Mouse (Mus musculus): ENCODE data around the gene Dusp3. TPM values are rescaled to one million over a fixed set of nuclear protein-coding genes. Genes with fewer than 3 reads are reported as not detected.

Gene Dusp3
- total and polyA plus RNA-seq, 3 experiments: 18.4 to 35.5 (median 29.8) TPM

DNA sequence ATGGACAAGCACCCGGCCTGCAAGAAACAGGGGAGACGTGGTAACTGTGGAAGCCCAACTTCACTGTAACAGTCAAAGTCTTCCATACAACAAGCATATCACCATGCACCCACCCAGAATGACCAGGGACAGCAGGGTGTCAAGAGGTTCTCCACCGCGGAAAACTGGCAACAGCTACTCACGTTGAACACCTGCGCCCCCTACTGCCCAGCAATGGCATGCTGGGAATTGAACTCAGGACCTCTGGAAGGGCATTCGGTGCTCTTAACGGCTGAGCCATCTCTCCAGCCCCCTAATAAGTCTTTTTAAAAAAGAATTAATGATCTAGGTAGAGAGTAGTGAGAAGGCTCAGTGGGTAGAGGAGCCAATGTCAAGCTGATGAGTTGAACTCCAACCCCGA is 11.9 kb downstream of the Dusp3 start:
- Histone ChIP-seq H3K36me3 (ENCODE audit: control insufficient read depth in 1 of 2, insufficient read depth in 2 of 2, low read length in 2 of 2) (no peaks in the 10 kb centered on the region), H3K4me1 (ENCODE audit: control insufficient read depth in 1 of 2, insufficient read depth in 2 of 2, low read length in 2 of 2) (no peaks in the 10 kb centered on the region), H3K27me3 (ENCODE audit: control insufficient read depth in 1 of 2, insufficient read depth in 2 of 2, low read length in 2 of 2) (no peaks in the 10 kb centered on the region), H3K9ac (ENCODE audit: control insufficient read depth, low read depth, low read length, poor library complexity, severe bottlenecking) (no peak overlapping the region), H3K79me2 (ENCODE audit: control insufficient read depth, insufficient read depth, low read length, poor library complexity) (no peaks in the 10 kb centered on the region), H3K27ac (ENCODE audit: control insufficient read depth, low read depth, low read length) (no peak overlapping the region), H3K4me3 (ENCODE audit: control insufficient read depth in 1 of 2, insufficient read depth in 1 of 2, low read depth in 2 of 2, low read length in 2 of 2) (no peak overlapping the region), H3K9me3 (replicated peaks; ENCODE audit: insufficient read depth, low read length) (no peaks in the 10 kb centered on the region)
- DNase-seq (ENCODE audit: low read depth, low spot score): peak; percentile 45
- no peak for TF ChIP-seq E2F4 (IDR thresholded peaks at IDR 0.05; ENCODE audit: borderline replicate concordance, low read depth, low read length)
- TF ChIP-seq CHD2 (IDR thresholded peaks at IDR 0.05; ENCODE audit: low read length): no peak
- TF ChIP-seq BHLHE40 (IDR thresholded peaks at IDR 0.05; ENCODE audit: borderline replicate concordance, low read depth, low read length): no peak
- TF ChIP-seq USF2 (IDR thresholded peaks at IDR 0.05; ENCODE audit: borderline replicate concordance in 1 of 2, insufficient read depth in 1 of 2, low read depth in 1 of 2, low read length in 2 of 2): no peak
- no peak for TF ChIP-seq GABPA (IDR thresholded peaks at IDR 0.05; ENCODE audit: low read depth, low read length)
- TF ChIP-seq SMC3 (IDR thresholded peaks at IDR 0.05; ENCODE audit: low read depth, low read length): 0 out of 2 replicates have a peak, but pooled peaks have one; percentile 14
- no peak for TF ChIP-seq USF1 (IDR thresholded peaks at IDR 0.05; ENCODE audit: low read depth, low read length)
- no peak for TF ChIP-seq HCFC1 (IDR thresholded peaks at IDR 0.05; ENCODE audit: low read depth, low read length)
- no peak for TF ChIP-seq MAFK (IDR thresholded peaks at IDR 0.05; ENCODE audit: borderline replicate concordance, low read depth, low read length)
- TF ChIP-seq KAT2A (conservative IDR thresholded peaks at IDR 0.05; ENCODE audit: low read depth, low read length): no peak
- no peak for TF ChIP-seq MEF2A (IDR thresholded peaks at IDR 0.05; ENCODE audit: extremely low read depth, insufficient replicate concordance, low read depth, low read length, poor library complexity, severe bottlenecking)
- no peak for TF ChIP-seq NELFE (IDR thresholded peaks at IDR 0.05; ENCODE audit: low read depth, low read length)
- no peak for TF ChIP-seq ZKSCAN1 (IDR thresholded peaks at IDR 0.05; ENCODE audit: low read depth, low read length)
- TF ChIP-seq CTCF (IDR thresholded peaks at IDR 0.05 in 2 of 3, conservative IDR thresholded peaks at IDR 0.05 in 1 of 3; ENCODE audit: control insufficient read depth in 1 of 3, insufficient read depth in 1 of 3, low read depth in 2 of 3, low read length in 3 of 3, poor library complexity in 1 of 3, severe bottlenecking in 1 of 3): peak; percentile 62 to 78 (median 63)
- TF ChIP-seq RAD21 (IDR thresholded peaks at IDR 0.05; ENCODE audit: low read depth, low read length): peak; percentile 9; the same call in 1 of the 2 replicates

GRCm38 (mm10) chr11:101974181-101974580 is 12.6 kb downstream of the Dusp3 start:
- TF ChIP-seq TBP (IDR thresholded peaks at IDR 0.05; ENCODE audit: low read depth, low read length) (no peak), TAL1 (IDR thresholded peaks at IDR 0.05; ENCODE audit: low read length) (no peak), EP300 (IDR thresholded peaks at IDR 0.05; ENCODE audit: low read depth in 1 of 2, low read length in 2 of 2) (no peak), GABPA (IDR thresholded peaks at IDR 0.05; ENCODE audit: low read depth, low read length) (no peak), MXI1 (IDR thresholded peaks at IDR 0.05; ENCODE audit: low read depth, low read length) (no peak), ZMIZ1 (IDR thresholded peaks at IDR 0.05; ENCODE audit: low read depth, low read length) (no peak)
- no peak overlapping the region for H3K27ac ChIP-seq (ENCODE audit: control insufficient read depth, low read depth, low read length)
- no peak overlapping the region for H3K9ac ChIP-seq (ENCODE audit: control insufficient read depth, low read depth, low read length, poor library complexity, severe bottlenecking)
- H3K27me3 ChIP-seq (ENCODE audit: control insufficient read depth in 1 of 2, insufficient read depth in 2 of 2, low read length in 2 of 2): no peaks in the 10 kb centered on the region
- no peaks in the 10 kb centered on the region for H3K79me2 ChIP-seq (ENCODE audit: control insufficient read depth, insufficient read depth, low read length, poor library complexity)
- H3K4me3 ChIP-seq (ENCODE audit: control insufficient read depth in 1 of 2, insufficient read depth in 1 of 2, low read depth in 2 of 2, low read length in 2 of 2): no peak overlapping the region
- no peak for DNase-seq (ENCODE audit: low read depth, low spot score)
- H3K9me3 ChIP-seq (replicated peaks; ENCODE audit: insufficient read depth, low read length): no peaks in the 10 kb centered on the region
- H3K4me1 ChIP-seq (ENCODE audit: control insufficient read depth in 1 of 2, insufficient read depth in 2 of 2, low read length in 2 of 2): no peaks in the 10 kb centered on the region
- no peaks in the 10 kb centered on the region for H3K36me3 ChIP-seq (ENCODE audit: control insufficient read depth in 1 of 2, insufficient read depth in 2 of 2, low read length in 2 of 2)

Data from MEL (cell line).